Mouse (Mus musculus): ENCODE results near the gene Bbx.

DNA sequence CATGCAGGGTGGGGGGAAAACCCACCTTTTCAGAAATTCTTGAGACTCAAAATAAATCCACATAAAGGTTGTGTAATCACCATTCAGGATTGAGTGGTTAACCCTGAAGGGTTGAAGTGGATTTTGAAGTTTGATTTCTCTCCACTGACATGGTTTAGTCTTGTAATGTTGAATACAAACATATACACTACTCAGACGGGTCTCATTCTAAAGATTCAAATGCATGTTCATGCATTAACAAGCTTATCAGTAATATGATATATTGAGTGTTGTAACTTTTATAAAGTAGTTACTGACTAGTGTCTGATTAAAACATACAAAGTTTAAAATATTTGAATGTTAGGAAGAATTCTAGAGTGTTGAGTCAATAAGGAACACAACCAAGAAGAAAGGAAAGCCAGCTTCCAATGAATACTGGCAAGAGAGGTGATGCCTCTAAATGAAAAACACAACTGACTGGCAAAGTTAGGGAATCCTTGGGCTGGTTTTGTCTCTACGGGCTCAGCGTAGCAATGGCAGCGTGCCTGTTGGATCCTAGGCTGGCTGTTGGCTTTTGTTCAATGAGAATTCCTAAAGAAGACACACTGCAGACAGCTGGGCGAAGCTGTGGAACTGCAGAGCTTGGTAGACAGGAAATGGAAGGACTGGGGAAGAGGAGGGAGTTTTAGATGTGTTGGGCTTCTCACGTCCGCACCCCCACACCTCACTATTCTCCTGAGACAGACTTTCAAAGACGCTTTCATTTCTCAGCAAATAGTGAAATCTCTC lies 211.3 kb downstream of the Bbx start:
- TF ChIP-seq CTCF (IDR thresholded peaks at IDR 0.05; ENCODE audit: control insufficient read depth, insufficient read depth, insufficient replicate concordance, low read depth, low read length) (no peak), POLR2A (IDR thresholded peaks at IDR 0.05; ENCODE audit: control insufficient read depth, low read depth, low read length) (no peak)
